Mouse (Mus musculus) neural tube, embryonic 14.5 days (tissue): ENCODE measurements around the gene Golt1b. TPM values are rescaled to one million over a fixed set of nuclear protein-coding genes. Genes with fewer than 3 reads are reported as not detected.

Experiments used
- polyA plus RNA-seq: library from polyadenylated mRNA; unstranded; fragments of >200 nt; fragmentation: Nextera tagmentation; extraction: Ambion mirVana; gene quantifications from 2 replicates; pipeline ENCODE4 v1.2.1, GENCODE M21; 2014

Golt1b gene
- polyA plus RNA-seq, 1 experiment from 2014 or later = 80.4 TPM

Other genes starting within 250 kb of the Golt1b start
- not detected in 2 replicates for gene Slco1a6, start 178.7 kb upstream of the Golt1b start, polyA plus RNA-seq
- gene Iapp, start 88.8 kb upstream of the Golt1b start, polyA plus RNA-seq = not detected in 2 replicates
- gene Slco1a5, start 64.2 kb upstream of the Golt1b start, polyA plus RNA-seq = 0.18 and 0.35 TPM in 2 replicates
- 19.4 and 22.4 TPM in 2 replicates for gene Pyroxd1, start 41.6 kb upstream of the Golt1b start, polyA plus RNA-seq
- gene Recql, start 134 bp upstream of the Golt1b start, polyA plus RNA-seq = 27.9 and 32.3 TPM in 2 replicates
- gene Spx, start 26.2 kb downstream of the Golt1b start, polyA plus RNA-seq = 1.4 and 1.9 TPM in 2 replicates
- gene Gys2, start 85.9 kb downstream of the Golt1b start, polyA plus RNA-seq = not detected in 2 replicates
- gene Ldhb, start 120.7 kb downstream of the Golt1b start, polyA plus RNA-seq = 568 and 607 TPM in 2 replicates
- gene Kcnj8, start 184.4 kb downstream of the Golt1b start, polyA plus RNA-seq = 8.3 and 11.7 TPM in 2 replicates